Mouse (Mus musculus) limb, embryonic 15.5 days (tissue): ENCODE measurements around the gene AC124108.1. TPM values are rescaled to one million over a fixed set of nuclear protein-coding genes. Genes with fewer than 3 reads are reported as not detected.
A peak's percentile ranks its signal among the peaks of the same experiment; 100 is the strongest.

Source experiments
- ATAC-seq: fragments of 200-750 bp; cut with Nextera tagmentation; 2 replicates; pipeline ENCODE4 v1.8.0; 2017; ENCODE audit warnings: low read depth, moderate TSS enrichment; ENCODE audit not compliant: insufficient number of reproducible peaks, low FRiP score, low TSS enrichment
- H3K27ac ChIP-seq: fragments of 300-500 bp; sonication (generic); 2 replicates; pipeline ENCODE4 v1.5.1; 2015; ENCODE audit warnings: moderate library complexity, mild to moderate bottlenecking, inconsistent platforms
- H3K27me3 ChIP-seq: fragments of 300-500 bp; sonication (generic); 2 replicates; pipeline ENCODE4 v1.6.1; 2015; ENCODE audit warnings: inconsistent platforms
- H3K36me3 ChIP-seq: fragments of 300-500 bp; sonication (generic); 2 replicates; pipeline ENCODE4 v1.6.1; 2015; ENCODE audit warnings: inconsistent platforms
- H3K4me1 ChIP-seq: fragments of 300-500 bp; sonication (generic); 2 replicates; pipeline ENCODE4 v1.6.1; 2015; ENCODE audit warnings: inconsistent platforms
- H3K4me2 ChIP-seq: fragments of 300-500 bp; sonication (generic); 2 replicates; pipeline ENCODE4 v1.6.1; 2015; ENCODE audit warnings: mild to moderate bottlenecking, inconsistent platforms
- H3K4me3 ChIP-seq: fragments of 300-500 bp; sonication (generic); 2 replicates; pipeline ENCODE4 v1.5.1; 2015; ENCODE audit warnings: mild to moderate bottlenecking, inconsistent platforms
- H3K9ac ChIP-seq: fragments of 300-500 bp; sonication (generic); 2 replicates; pipeline ENCODE4 v1.6.1; 2015; ENCODE audit warnings: inconsistent platforms
- H3K9me3 ChIP-seq: fragments of 300-500 bp; sonication (generic); 2 replicates; pipeline ENCODE4 v1.6.1; 2016; ENCODE audit warnings: inconsistent platforms
- WGBS: fragments of 180-500 bp; shearing (Covaris S2); methylation state at CpG from one replicate; pipeline ENCODE4 v1.1.7; 2015; 5-methylcytosine and 5-hydroxymethylcytosine counted together
- polyA plus RNA-seq: library from polyadenylated mRNA; unstranded; fragments of >200 nt; fragmentation: Nextera tagmentation; extraction: Ambion mirVana; gene quantifications from 2 replicates; pipeline ENCODE4 v1.2.1, GENCODE M21; 2015

The AC124108.1 gene
- polyA plus RNA-seq, 1 experiment from 2014 or later, result 0.12 TPM

DNA sequence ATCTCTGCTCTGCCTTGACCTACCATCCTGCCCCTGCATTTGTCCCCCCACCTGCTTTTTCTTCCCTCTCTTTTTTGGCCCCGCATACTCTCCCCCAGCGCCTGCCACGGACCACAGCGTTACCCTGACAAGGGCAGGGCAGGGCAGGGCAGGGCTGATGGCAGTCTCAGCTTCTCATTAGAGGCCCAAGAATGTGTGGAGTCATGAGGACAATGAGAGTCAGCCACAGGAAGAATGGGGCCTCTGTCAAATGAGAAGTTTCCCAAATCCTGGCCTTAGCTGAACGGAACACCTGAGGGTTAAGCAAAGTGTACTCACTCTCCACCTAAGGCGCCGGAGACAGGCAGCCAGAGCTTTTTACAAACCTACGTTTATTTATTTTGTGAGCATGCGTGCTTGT is 3.8 kb downstream of the AC124108.1 start:
- 65% methylated on average over 9 of the region's 9 CpGs for WGBS
- Histone ChIP-seq H3K4me3 (no peak overlapping the region), H3K9me3 (no peaks in the 10 kb centered on the region), H3K36me3 (no peaks in the 10 kb centered on the region), H3K27me3 (peaks cover 56% of the 10 kb centered on the region), H3K27ac (no peak overlapping the region), H3K4me1 (peaks cover 49% of the 10 kb centered on the region), H3K9ac (no peak overlapping the region), H3K4me2 (no peak overlapping the region)
- ATAC-seq, result no peak

DNA sequence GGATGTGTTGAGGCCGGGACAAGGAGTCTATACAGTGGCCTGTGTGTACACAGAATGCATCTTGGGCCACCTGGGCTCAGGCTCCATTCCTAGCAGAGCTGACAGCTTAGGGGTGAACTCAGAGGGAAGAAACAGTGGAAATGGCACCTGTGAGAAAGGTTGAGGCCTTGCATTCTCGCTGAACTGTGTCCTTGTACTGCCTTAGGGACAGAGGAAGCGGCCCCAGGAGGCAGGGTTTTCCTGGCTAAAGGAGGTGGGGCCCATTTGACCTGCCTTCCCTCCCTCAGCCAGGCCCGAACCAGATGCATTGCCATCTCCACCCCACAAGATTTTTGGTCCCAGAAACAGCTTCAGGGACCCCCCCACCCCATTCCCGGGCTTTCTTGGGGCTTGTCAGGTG is 4.4 kb downstream of the AC124108.1 start:
- Histone ChIP-seq H3K4me2 (no peak overlapping the region), H3K9me3 (no peaks in the 10 kb centered on the region), H3K36me3 (no peaks in the 10 kb centered on the region), H3K4me1 (peaks cover 49% of the 10 kb centered on the region), H3K9ac (no peak overlapping the region), H3K27ac (no peak overlapping the region), H3K4me3 (no peak overlapping the region), H3K27me3 (peaks cover 50% of the 10 kb centered on the region)
- 41% methylated on average over 5 of the region's 5 CpGs for WGBS
- no peak for ATAC-seq

DNA sequence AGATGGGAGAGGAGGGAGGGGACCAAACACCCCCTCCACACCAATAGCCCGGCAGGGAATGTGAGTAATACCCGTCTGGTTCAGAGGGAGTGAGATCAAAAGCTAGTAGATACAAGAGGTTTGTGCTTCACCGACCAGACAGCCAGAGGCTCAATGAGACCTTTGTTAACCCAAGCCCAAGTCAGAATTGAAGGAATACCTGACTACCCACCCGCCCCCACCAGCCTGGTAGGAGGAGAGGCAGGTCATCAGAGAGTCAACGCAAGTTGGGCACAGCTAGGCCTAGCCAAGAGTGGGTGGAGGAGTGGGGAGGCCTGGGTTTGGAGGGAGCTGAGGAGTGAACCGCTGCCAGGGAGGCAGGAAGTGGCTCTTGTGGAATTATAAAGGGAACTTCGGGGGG is 5.1 kb downstream of the AC124108.1 start:
- no peak overlapping the region for H3K27ac ChIP-seq
- H3K27me3 ChIP-seq, result peaks cover 44% of the 10 kb centered on the region
- ATAC-seq, result no peak
- no peaks in the 10 kb centered on the region for H3K9me3 ChIP-seq
- H3K4me3 ChIP-seq, result no peak overlapping the region
- H3K4me1 ChIP-seq, result peaks cover 45% of the 10 kb centered on the region
- H3K9ac ChIP-seq, result no peak overlapping the region
- H3K4me2 ChIP-seq, result no peak overlapping the region
- no peaks in the 10 kb centered on the region for H3K36me3 ChIP-seq
- 22% methylated on average over 7 of the region's 7 CpGs for WGBS

DNA sequence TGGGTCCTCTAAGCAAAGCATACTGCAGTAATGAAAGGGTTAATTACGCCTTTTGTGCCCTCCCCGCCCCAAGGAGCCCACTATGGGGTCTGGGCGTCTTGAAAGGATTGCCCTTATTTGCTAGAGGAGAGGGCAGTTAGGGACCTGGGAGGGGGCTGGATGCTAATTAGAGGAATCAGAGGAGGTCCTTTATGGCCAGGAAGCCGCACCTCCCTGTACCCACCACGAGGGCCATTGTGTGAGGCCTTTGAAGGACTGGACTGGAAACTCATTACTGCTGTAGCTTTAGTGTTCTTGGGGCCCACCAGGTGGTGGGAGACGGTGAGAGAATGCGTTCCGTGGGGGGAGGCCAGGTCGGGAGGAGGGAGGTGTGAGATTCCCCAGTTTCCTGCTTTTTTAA is 6.4 kb downstream of the AC124108.1 start:
- no peak overlapping the region for H3K9ac ChIP-seq
- 10% methylated on average over 9 of the region's 9 CpGs for WGBS
- no peak overlapping the region for H3K4me3 ChIP-seq
- no peak overlapping the region for H3K27ac ChIP-seq
- H3K4me2 ChIP-seq, result no peak overlapping the region
- no peak for ATAC-seq
- peaks cover 37% of the 10 kb centered on the region for H3K4me1 ChIP-seq
- peaks cover 30% of the 10 kb centered on the region for H3K27me3 ChIP-seq
- no peaks in the 10 kb centered on the region for H3K9me3 ChIP-seq
- no peaks in the 10 kb centered on the region for H3K36me3 ChIP-seq

DNA sequence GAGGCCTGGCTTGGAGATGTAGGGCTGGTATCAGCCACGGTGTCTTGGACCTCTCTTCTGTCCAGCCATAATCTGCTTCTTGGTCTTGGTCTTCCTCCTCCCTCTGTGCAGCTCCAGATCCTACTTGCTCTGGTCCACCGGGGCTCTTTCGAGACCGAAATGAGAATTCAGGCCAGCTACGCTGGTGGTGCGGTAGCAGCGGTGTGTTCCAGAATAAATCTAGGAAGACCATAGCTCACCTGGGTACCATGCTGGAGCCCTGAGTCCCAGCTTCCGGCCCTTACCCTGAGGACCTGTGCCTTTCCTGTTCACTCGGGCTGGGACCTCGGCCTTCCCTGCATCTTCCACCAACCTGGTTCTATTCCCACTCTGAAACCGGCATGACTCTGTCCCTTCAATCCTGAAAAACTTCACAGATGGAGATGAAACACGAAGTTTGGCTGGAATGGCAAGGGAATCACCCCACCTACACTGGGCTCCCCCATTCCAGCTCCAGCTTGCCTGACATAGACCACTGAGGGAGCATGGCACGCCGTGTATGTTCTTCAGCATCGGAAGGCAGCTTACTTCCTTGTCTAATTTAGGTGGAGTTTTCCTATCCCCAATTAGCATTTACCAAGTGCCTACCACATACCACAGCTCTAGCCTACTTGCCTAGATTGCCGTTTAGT is 7.3 kb downstream of the AC124108.1 start:
- Histone ChIP-seq H3K9ac (no peak overlapping the region), H3K4me1 (peaks cover 37% of the 10 kb centered on the region), H3K27me3 (peaks cover 22% of the 10 kb centered on the region), H3K4me3 (no peak overlapping the region), H3K27ac (no peak overlapping the region), H3K36me3 (no peaks in the 10 kb centered on the region), H3K4me2 (no peak overlapping the region), H3K9me3 (no peaks in the 10 kb centered on the region)
- ATAC-seq, result no peak
- WGBS, result 75% methylated on average over 16 of the region's 16 CpGs

DNA sequence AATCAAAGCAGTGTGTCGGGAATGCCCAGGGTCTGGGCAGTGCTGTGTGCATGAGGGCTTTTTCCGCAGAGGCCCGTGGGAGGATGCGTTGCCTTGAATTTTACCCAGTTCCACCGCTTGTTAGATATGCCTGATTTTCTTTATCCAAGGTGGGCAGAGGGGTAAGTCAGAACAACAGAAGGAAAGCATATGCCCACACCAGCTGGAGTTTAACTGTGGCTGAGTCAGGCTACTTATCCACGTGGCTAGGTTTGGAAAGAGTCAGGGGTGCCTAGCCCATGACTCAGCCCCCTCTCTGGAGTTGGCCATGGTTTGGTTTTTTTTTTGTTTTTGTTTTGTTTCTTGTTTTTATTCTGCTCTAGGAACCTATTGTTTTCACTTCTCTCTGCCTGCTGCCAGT is 8.0 kb downstream of the AC124108.1 start:
- H3K27ac ChIP-seq, result no peak overlapping the region
- peaks cover 37% of the 10 kb centered on the region for H3K4me1 ChIP-seq
- no peak overlapping the region for H3K4me2 ChIP-seq
- no peak overlapping the region for H3K9ac ChIP-seq
- no peaks in the 10 kb centered on the region for H3K36me3 ChIP-seq
- ATAC-seq, result no peak
- WGBS, result 81% methylated on average over 6 of the region's 6 CpGs
- no peaks in the 10 kb centered on the region for H3K9me3 ChIP-seq
- peaks cover 15% of the 10 kb centered on the region for H3K27me3 ChIP-seq
- H3K4me3 ChIP-seq, result no peak overlapping the region

DNA sequence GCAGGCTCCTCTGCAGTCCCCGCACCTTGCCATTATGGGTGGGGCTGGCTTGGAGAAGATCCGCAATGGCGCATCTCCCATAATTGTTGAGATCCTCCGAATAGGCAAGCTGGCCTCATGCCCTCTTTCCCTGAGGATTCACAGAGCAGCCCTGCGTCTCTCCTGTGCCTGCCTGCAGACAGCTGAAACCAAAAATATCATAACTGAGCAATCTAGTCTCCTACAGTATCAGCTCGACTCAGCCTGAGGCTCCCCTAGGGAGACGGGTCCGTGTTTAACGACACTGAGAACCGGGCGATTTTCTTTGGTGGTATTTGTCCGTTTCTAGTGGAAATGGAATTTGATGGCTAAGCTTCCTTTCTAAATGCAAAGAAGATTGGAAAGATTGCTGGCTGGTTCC is 8.7 kb downstream of the AC124108.1 start:
- peak overlapping the region; percentile 41 for H3K4me2 ChIP-seq
- ATAC-seq, result no peak
- peak overlapping the region; percentile 33 for H3K4me3 ChIP-seq
- no peak overlapping the region for H3K9ac ChIP-seq
- H3K27ac ChIP-seq, result no peak overlapping the region
- peaks cover 11% of the 10 kb centered on the region for H3K27me3 ChIP-seq
- H3K36me3 ChIP-seq, result no peaks in the 10 kb centered on the region
- 18% methylated on average over 12 of the region's 12 CpGs for WGBS
- no peaks in the 10 kb centered on the region for H3K9me3 ChIP-seq
- peaks cover 36% of the 10 kb centered on the region for H3K4me1 ChIP-seq

DNA sequence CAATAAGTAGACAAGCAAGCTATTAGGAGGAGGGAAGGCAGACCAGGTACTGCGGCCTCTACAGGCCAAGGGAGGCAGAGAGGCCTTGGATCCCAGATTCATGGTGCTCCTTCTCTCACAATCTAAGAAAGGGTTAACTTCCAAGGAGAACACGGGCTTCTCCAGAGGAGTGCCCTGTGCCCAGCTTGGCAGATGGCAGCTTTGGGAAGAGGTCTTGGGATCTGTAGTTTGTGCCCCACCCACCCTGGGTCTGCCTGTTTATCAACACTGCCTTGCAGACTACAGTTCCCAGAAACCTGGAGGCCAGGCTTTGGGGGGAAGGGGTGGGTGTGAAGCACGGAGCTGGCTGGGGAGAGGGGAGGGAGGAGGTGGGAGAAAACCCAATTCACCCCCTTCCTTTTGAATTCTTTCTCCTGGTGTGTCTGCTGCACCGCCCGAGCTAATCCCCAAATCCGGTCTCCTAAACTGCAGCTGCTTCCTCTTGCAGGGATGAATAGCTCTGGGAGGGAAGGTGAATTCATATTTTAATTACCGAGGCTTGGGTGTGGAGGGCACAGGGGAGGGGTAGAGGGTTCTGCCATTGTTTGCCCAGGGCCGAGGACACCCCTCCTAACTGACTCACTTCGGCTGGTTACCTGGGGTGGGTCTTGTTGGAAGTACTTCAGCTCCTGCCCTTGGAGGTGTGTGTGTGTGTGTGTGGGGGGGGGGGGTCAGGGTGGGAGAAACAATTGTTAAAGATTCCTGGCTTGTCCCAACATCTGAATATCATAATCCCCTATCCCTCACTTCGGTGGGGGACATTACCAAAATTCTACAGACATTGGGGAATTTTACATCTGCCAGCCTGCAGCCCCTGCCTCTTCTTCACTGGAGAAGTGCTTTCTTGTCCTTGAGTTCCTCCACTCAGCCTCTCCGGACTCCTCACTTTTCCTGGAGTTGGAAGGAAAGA is 9.6 kb downstream of the AC124108.1 start:
- 8% methylated on average over 11 of the region's 11 CpGs for WGBS
- Histone ChIP-seq H3K4me3 (peak overlapping the region; percentile 33), H3K4me1 (peaks cover 32% of the 10 kb centered on the region), H3K36me3 (no peaks in the 10 kb centered on the region), H3K4me2 (peak overlapping the region; percentile 41), H3K27ac (no peak overlapping the region; the same call in 1 of the 2 replicates), H3K9me3 (no peaks in the 10 kb centered on the region), H3K9ac (no peak overlapping the region), H3K27me3 (peaks cover 3% of the 10 kb centered on the region; the same call in 1 of the 2 replicates)
- ATAC-seq, result peak; percentile 81

DNA sequence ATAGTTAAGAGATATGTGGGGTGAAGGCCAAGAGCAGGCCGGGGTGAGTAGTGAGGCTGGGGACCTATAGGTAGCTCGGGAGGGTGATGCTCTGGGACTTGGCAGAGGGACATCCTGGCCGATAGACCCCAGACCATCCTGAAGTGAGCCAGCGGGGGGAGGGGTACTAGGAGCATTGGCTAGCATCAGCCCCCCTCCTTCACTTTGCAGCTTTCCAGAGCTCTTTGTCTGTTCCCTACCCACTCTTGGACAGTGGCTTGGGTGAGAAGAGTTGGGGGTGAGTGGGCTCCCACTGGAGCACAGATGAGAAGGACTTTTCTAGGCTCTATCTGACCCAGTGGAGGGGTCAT is 10.2 kb downstream of the AC124108.1 start:
- no peak for ATAC-seq
- Histone ChIP-seq H3K4me1 (peaks cover 26% of the 10 kb centered on the region), H3K4me3 (peak overlapping the region; percentile 33), H3K9ac (no peak overlapping the region), H3K9me3 (no peaks in the 10 kb centered on the region), H3K36me3 (no peaks in the 10 kb centered on the region), H3K27ac (no peak overlapping the region), H3K4me2 (peak overlapping the region; percentile 41; the same call in 1 of the 2 replicates), H3K27me3 (peaks cover 3% of the 10 kb centered on the region; the same call in 1 of the 2 replicates)
- 32% methylated on average over 4 of the region's 4 CpGs for WGBS

DNA sequence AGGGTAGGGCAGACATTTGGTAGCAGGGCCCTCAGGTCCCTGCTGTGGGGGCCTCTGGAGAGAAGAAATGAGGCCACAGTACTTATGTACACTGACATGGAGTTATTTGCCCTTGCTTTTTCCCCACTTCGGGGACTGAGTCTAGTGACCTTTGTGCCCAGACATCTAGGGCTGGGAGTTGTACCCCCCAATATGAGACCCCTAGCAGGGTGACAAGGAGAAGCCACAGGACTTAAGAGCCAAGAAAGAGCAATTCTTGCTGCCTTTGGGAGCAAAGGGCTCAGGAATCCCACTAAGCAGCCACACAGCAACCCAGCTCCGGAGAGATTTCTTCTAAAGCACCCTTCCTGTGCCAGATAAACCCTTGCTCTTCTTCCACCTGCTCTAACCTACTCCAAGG is 10.7 kb downstream of the AC124108.1 start:
- no peak overlapping the region for H3K4me3 ChIP-seq
- no peaks in the 10 kb centered on the region for H3K36me3 ChIP-seq
- H3K9ac ChIP-seq, result no peak overlapping the region

DNA sequence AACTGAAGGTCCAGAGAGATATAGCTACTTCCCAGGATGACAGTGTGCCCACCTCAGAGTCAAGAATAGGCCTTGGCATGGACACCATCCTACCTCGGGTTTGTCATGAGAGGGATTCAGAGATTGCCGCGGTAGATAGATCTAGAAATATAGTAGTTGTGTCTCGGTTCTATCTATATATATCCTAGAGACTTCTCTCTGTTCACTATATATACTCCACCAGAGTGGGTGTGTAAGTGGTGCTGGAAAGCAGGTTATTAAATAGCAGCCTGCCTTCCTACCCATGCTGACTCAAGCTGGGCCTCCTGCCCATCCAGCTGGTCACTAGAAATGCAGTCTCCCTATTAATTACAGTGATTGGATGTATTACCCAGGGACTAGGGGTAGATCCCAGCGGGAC is 11.5 kb downstream of the AC124108.1 start:
- WGBS, result 91% methylated on average over 5 of the region's 5 CpGs
- no peaks in the 10 kb centered on the region for H3K9me3 ChIP-seq

More for the DNA sequence above, 10.7 kb downstream of the AC124108.1 start:
- H3K27ac ChIP-seq, result no peak overlapping the region
- WGBS, result 68% methylated on average over 2 of the region's 2 CpGs
- ATAC-seq, result no peak
- peaks cover 3% of the 10 kb centered on the region; the same call in 1 of the 2 replicates for H3K27me3 ChIP-seq
- no peaks in the 10 kb centered on the region for H3K9me3 ChIP-seq
- H3K4me2 ChIP-seq, result peak overlapping the region; percentile 41; the same call in 1 of the 2 replicates
- H3K4me1 ChIP-seq, result peaks cover 24% of the 10 kb centered on the region

DNA sequence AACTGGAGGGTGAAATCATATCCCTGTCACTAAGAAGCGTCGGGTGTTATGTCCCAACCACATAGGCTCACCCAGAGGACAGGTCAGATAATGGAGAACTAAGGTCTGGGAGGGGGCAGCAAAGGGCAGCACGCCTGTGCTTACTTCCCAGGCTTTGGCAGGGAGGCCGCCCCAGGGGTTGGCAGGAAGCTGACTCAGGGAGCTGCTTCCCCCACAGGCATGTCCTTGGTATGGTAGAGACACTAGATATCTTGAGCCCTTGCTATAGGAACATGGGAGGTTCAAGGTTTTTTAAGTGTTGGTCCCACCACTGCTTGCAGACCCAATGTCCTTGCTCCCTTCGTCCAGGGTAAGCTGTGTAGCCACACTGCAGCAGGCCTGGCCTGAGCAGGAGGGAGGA is 14.7 kb downstream of the AC124108.1 start:
- no peak overlapping the region for H3K9ac ChIP-seq
- H3K4me1 ChIP-seq, result peaks cover 20% of the 10 kb centered on the region
- 65% methylated on average over 5 of the region's 5 CpGs for WGBS
- no peak overlapping the region for H3K4me2 ChIP-seq
- no peaks in the 10 kb centered on the region for H3K36me3 ChIP-seq
- no peak for ATAC-seq
- H3K27me3 ChIP-seq, result no peaks in the 10 kb centered on the region; the same call in 1 of the 2 replicates
- no peaks in the 10 kb centered on the region for H3K9me3 ChIP-seq
- H3K4me3 ChIP-seq, result no peak overlapping the region
- no peak overlapping the region for H3K27ac ChIP-seq

More for the DNA sequence above, 11.5 kb downstream of the AC124108.1 start:
- Histone ChIP-seq H3K36me3 (no peaks in the 10 kb centered on the region), H3K4me2 (no peak overlapping the region), H3K27me3 (peaks cover 3% of the 10 kb centered on the region; the same call in 1 of the 2 replicates), H3K9ac (no peak overlapping the region), H3K4me1 (peaks cover 24% of the 10 kb centered on the region), H3K4me3 (no peak overlapping the region), H3K27ac (no peak overlapping the region)
- no peak for ATAC-seq
